Mouse (Mus musculus): Measurements from ENCODE around the gene Adm2.

Adm2 gene

DNA sequence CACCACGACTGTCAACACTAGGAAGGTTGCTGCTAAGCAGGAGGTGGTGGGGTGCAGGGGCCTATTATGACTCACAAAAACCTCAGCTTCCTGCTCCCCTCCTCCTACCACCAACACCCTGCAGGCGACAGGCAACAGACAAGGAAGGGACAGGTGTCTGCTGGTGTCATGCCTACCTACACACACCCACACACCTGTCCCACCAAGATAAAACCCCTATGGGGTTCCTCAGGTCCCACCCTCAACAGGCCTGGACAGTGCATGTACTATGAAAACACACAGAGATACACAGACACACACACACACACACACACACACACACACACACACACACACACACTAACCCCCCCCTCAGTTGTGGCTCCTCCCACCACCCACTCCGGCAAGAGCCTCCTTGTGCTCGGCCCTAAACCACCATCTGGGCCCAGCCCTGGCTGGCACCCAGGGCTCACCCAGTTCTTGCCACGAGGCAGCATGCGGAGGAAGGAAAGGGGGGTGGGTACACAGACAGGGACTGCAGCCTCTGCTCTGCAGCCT, 12.5 kb upstream of the Adm2 start:
- peak; percentile 90 for DNase-seq (ENCODE audit: low read depth, low spot score)

DNA sequence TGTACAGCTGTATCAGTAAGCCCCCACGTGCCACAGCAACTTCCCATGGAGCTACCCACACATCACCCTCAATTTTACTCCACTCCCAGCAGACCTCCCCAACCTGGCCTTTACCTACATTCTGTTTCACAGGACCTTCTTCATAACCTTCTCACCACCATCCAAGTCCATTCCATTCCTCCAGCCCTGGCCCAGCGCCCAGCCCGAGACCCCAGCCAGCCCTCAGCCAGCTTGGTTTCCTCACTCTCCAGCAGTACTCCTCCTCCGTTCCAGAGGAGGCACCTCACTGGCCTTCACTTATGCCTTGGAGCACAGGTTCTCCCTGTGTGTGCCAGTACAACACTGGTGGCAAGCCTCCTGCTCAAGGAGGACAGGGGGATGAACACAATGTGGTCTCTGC, 9.2 kb upstream of the Adm2 start:
- DNase-seq (ENCODE audit: low read depth, low spot score) = no peak

DNA sequence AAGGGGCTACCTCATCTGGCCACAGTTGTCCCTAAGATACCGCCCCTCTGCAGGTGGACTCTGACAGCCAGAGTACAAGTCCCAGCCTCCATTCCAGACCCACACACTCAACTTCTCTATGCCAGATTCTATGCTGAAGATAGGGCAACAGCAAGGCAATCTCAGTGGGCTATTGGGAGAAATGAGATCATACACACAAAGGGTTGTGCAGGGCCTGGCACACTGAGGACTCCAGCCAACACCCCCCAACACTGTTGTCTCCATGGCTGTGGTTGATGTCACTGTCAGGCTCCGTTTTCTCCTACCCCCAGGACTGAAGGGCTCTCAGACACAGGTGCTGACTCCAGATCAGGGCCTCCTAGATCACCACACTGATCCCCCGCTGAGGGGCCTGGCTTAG, 8.4 kb upstream of the Adm2 start:
- DNase-seq (ENCODE audit: low read depth, low spot score) = no peak

DNA sequence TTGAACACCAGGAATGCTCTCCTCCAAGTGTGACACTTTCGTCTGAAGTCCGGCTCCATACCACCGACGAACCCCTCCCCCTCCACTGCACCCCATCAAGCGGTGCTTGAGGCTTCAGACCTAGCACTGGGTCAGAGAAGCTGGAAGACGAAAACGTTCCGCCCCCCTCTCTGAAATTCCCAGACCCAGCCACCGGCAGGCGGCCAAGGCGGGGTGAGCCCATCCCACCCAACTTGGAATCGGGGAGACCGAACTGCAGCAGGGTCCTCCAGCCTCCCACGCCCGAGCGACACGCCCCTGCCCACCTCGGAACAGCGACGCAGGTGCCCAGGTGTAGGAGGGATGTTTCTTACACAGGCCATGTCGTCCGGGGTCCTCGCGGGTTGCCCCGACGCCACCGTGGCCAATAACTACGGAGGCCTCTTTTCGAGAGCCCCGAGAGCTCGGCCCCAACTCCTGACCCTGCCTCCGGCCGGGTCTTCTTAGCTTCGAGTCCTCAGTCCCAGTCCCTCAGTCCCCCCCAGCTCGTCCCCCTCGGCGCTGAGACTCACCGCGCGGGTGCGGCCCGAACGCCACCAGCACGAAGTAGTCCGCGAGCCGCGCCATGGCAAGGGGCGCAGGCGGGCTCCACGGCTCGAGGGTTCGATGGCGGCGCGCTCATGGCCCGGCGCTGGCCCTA, 7.9 kb upstream of the Adm2 start:
- DNase-seq (ENCODE audit: low read depth, low spot score) = peak; percentile 38

DNA sequence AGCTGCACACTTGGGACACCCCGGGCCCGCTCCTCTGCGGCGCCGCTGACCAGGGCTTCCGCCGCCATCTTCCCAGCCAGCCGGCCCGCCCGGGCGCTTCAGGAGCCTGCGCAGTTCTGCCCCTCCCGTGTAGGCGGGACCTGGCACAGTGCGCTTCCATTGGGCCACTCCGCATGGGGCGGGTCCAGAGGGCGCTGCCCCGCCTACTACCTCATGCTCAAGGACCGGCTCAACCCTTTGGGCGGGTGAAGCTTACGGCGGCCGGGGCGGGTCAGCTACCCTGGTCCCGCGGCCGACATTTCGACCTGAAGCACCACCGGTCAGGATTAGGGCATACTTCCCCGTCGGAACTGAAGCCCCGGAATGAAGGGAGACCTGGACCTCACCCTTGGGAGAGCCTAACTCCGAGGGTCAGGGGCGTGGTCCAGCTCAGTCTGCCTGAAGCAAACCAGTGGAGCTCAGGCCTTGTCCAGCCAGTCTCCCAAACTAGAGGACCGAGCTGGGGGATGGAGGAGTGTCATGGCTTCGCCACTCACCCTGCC, 7.3 kb upstream of the Adm2 start, which contains the start of gene Sbf1:
Gene Sbf1 (minus strand): TSS at position 122 of the 542 bp plus-strand sequence.
- DNase-seq (ENCODE audit: low read depth, low spot score) = peak; percentile 98

DNA sequence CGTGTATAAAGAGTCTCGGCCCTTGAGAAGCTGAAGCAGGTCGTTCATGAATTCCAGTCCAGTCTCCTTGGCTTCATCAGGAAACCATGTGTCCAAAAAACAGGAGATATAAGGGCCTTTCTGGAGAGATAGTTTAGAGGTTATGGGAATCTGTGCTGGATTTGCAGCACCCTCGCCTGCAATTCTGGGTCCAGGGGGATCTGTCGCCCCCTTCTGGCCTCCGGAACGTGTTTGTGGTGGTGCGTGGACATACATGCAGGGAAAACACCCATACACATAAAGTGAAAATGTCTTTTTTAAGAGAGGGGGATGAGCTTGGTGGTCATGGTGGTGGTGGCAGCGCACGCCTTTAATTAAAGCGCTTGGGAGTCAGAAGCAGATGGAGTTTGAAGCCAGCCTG, 6.4 kb upstream of the Adm2 start:
- DNase-seq (ENCODE audit: low read depth, low spot score) = peak; percentile 61

DNA sequence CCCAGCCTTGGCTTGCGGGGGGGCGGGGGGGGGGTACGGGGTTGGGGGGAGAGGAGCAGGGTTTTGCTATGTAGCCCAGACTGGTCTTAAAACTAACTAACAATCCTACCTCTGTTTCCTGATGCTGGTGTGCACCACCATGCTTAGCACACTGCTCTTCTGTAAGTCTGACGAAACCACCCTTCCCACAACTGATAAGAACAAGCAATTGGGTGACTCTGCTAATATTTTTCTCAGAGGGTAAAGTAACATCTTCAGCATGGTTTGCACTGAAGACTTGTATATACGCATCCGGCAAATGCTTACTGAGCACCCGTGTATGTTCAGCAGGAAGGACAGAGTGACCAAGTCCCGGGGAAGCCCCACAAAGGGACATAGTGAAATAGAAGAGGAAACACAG, 1.3 kb upstream of the Adm2 start:
- DNase-seq (ENCODE audit: low read depth, low spot score) = no peak

DNA sequence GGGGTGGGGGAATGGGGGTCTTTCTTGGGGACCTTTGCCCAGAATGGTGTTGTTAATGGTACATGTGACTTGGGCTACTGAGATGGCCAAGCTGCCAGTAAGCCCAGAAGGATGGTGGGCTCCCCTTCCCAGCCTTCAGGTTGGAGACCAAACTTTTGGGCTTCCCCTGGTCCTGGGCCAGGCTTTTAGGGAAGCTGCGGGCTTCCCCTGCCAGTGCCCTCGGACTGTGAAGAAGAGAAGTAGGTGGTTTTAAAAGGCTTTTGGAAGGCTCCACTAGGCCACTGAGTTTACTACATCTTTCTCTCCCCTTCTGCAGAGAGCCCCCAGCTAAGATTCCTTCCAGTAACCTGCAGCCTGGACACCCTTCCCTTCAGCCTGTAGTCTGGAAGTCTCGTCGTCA, 1.1 kb downstream of the Adm2 start:
- no peak for DNase-seq (ENCODE audit: low read depth, low spot score)

DNA sequence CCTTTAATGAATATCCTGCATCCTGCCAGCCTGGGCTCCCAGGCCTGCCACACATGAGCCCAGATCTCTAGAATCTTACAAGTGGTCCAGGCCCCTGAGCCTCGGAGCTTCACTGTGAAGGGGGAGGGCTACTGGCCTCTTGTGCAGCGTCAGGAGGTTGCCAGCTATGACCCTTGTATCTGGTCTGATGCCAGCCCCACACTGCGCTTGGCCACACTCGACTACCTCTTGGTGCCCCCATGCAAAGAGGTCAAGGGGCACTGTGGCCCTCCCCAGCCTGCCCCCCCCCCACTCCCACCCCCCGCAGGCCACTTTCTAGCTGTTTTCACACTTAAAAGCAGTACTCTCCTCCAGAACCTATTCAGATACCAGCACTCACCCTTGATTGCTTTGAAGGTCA, 3.9 kb downstream of the Adm2 start:
- DNase-seq (ENCODE audit: low read depth, low spot score) = no peak

DNA sequence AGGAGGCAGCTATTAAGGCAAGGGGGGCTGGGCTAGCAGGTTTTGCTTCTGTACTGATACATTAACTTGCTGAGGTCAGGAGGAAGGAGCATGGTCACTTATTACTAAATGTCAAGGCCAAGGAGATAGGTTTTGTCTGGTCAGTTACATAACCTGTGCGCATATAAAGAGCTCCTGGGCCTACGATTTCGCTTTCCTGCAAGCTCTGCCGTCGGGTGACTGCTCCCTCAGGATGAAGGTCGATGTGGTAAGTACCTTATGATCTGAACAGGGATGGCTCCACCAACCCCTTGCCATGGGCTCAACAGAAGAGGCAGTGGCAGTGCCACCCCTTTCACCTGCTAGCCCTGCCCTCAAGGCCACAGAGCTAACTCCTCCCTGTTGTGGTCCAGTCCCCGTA, 11.8 kb downstream of the Adm2 start, which contains the start of gene Miox:
Gene Miox (plus strand): TSS at position 128 of the 400 bp plus-strand sequence.
- no peak for DNase-seq (ENCODE audit: low read depth, low spot score)

DNA sequence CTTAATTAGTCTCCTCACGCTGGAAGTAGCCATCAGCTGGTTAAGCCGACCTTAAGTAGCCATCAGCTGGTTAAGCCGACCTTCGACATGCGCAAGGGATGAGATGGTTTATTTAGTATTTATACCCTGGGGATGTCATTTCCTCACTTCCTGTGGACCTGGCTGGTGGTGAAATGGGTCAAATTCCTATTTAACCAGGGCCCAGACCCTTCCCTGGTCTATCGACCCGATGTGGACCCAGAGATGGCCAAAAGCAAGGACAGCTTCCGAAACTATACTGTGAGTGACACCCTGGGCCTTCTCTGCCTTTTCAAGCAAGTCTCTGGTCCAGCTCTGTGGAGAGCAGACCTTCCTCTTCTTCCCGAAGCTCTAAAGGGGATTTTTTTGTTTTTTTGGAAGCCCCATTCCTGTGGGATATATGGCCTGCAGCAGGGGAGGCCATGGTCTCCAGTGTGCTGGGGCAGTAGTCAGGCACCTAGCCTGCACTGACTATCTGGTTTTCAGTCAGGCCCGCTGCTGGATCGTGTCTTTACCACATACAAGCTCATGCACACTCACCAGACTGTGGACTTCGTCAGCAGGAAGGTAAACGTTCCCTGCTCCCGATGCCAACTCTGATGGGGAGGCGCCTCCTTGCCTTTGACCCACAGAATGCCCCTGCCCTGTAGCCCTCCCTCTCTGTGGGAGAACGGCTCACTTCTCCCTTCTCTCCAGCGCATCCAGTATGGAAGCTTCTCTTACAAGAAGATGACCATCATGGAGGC, 12.4 kb downstream of the Adm2 start:
- no peak for DNase-seq (ENCODE audit: low read depth, low spot score)

DNA sequence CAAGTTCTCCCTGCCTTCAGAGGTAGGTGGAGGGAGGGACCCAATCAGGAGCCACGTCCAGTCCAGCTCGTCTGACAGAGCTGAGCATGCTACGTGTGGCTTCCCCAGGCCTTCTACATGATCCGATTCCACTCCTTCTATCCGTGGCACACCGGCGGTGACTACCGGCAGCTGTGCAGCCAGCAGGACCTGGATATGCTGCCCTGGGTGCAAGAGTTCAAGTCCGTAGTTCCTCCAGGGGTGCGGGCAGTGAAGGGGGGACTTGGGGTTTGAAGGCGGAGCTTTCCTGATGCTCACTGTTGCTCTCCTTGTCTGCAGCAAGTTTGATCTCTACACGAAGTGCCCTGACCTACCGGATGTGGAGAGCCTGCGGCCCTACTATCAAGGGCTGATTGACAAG, 13.9 kb downstream of the Adm2 start:
- DNase-seq (ENCODE audit: low read depth, low spot score) = no peak

DNA sequence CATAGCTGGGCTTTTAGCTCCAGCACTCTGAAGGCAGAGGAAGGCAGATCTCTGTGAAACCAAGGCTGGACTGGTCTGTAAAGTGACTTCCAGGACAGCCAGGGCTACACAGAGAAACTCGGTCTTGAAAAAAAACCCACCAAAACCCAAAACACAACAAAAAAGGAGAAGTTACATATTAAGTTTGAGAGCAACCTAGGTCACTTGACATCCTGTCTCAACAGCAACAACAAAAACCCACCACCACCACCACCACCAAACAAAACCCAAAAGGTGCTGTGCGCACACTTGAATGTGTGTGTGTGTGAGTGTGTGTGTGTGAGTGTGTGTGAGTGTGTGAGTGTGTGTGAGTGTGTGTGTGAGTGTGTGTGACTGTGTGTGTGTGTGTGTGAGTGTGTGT, 17.2 kb downstream of the Adm2 start:
- DNase-seq (ENCODE audit: low read depth, low spot score) = no peak

DNA sequence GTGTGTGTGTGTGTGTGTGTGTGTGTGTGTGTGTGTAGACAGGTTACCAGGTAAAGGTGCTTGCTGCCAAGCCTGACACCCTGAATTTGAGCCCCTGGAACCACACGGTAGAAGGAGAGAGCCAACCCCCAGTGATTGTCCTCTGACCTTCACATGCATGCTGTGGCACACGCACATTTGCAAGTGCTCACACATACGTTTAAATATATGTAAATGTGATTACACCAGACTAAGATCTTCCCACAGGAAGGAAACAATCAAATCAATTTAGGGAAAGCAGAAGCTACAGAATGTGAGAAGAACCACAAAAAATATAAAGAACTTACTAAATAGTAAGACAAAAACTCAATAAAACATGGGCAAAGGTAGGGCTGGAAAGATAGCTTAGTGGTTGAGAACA, 17.6 kb downstream of the Adm2 start:
- no peak for DNase-seq (ENCODE audit: low read depth, low spot score)

DNA sequence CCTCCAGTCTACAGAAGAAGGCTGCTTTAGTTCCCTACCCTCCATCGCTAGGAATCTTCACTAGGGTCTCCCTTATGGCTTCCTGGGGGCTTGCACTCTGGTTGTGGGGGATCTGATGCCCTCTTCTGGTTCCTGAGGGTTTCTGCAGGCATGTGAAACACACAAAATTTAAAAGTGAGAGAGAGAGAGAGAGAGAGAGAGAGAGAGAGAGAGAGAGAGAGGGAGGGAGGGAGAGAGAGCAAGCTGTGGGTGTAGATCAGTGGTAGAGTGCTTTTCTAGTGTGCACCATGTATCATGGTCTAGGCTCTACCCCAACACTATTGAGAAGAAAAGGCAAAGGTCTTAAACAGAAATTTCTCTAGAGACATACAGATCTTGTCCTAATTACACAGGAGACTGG, 19.2 kb downstream of the Adm2 start:
- no peak for DNase-seq (ENCODE audit: low read depth, low spot score)

DNA sequence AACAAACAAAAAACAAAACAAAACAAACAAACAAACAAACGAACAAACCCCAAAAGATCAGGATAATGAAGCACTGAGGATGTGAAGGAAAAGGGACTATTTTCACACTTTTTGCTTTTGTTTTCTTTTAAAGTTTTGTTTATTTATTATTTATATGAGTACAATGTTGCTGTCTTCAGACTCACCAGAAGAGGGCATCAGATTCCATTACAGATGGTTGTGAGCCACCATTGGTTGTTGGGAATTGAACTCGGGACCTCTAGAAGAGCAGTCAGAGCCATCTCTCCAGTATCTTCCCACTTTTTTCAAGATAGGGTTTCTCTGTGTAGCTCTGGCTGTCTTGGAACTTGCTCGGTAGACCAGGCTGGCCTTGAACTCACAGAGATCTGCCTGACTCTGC, 20.8 kb downstream of the Adm2 start:
- peak; percentile 22 for DNase-seq (ENCODE audit: low read depth, low spot score)

DNA sequence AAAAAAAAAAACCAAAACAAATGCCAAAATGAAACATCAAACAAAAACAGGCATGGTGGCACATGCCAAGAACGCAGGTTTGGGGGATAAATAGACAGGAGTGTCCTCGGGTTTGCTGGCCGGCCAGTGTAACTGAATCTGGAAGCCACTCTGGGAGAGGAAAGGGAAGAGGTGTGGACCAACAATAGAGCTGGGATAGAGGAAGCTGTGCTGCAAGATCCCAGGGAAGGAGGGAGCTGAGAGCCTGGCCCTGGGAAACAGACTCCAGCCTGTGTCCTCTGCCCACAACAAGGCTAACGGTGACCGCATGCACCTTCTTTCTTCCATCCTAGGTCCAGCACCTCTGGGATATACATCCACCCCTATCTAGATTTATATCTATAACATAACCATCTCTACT, 27.9 kb downstream of the Adm2 start:
- no peak for DNase-seq (ENCODE audit: low read depth, low spot score)

DNA sequence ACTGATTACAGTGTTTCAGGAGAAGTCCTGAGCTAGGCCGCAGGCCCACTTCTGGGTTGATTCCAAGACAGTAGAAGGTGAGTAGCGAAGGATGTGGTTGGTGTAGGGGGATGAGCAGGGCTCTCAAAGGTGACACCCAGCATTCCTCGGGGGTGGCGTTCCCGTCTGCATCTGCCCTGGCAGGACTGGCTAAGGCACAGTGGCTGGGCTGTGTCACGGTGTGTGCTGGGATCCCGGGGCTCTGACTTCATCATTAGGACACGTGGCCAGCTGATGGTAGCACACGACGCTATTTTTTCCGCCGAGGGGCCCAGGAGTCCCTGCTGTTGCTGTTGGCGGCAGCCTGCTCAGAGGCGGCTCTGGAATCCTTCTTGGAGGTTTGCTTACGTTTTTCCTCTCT, 28.8 kb downstream of the Adm2 start:
- DNase-seq (ENCODE audit: low read depth, low spot score) = no peak

DNA sequence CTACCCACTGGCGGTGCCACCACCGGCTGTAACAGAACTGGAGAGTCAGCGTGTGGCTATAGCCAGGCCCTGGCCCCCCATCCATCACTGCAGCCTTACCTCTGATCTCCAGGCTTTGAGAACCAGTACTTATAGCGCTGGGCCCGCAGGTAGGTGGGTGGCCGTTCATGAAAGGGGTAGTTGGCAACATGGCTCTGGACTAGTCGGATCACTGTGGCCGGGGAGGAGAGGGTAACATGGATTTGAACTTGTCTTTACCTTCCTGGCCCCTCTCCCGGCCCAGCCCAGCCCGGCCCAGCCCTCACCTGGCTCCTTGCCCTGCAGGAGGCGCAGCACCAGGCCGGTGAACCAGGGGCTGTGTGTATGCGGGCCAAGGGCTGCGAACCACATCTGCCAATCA, 29.5 kb downstream of the Adm2 start:
- DNase-seq (ENCODE audit: low read depth, low spot score) = no peak

DNA sequence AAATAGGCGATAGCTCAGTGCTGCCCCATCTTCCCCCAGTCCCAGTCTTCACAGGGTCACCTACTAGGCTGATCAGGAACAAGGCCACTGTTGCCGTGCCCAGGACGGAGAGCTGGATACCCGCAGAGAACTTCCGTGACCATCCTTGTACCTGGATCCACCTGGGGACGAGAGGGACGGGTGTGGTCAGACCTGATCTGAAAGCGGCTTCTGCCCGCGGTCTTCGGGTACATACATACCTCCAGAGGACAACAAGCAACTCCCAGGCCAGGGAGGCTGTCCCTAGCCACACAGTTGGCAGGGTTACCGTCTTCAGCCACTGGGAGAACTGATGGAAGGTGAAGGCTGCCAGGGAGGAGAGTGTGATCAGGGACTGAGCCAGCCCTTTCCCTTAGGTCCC, 30.3 kb downstream of the Adm2 start:
- no peak for DNase-seq (ENCODE audit: low read depth, low spot score)

DNA sequence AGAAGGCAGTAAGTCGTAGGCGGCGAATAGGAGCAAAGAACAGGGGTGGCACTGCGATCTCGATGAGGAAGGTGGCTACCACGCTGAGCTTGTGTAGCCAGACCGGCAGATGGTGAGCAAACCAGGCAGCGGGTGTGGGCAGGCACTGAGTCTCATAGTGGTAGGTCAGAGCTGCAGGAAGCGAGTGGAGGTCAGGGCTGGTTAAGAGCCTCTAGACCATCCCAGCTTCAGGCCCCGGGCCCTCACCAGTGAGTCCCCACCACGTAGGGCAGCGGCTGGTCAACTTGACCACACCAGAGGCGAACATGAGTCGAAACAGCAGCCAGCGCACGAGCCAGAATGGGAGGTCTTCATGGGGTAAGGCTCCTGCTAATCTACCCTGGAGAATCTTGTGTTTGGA, 31.3 kb downstream of the Adm2 start:
- DNase-seq (ENCODE audit: low read depth, low spot score) = no peak

DNA sequence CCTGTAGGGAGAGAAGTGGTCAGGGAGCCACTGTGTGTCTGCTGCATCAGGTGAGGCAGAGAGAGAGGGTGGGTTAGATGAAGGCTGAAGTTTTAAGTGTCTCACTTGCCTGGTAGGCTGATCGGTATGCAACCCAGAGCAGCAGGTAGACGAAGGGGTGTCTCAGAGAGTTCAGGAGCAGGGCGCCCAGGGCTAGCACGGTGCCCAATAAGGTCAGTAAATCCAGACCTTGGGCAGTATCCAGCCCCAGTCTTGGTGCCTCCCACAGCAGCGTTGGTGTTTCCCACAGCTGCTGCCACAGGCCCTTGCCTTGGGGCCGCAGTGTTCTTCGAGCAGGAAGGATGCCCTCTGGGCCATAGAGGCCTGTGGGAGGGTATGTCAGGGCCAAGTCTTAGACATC, 31.9 kb downstream of the Adm2 start:
- DNase-seq (ENCODE audit: low read depth, low spot score) = no peak

All from CD4-positive, CD25-positive, alpha-beta regulatory T cell, adult 2 months (primary cell).